10 mouse cellular contexts compared by ENCODE assay signal in genomic region chr8:87861718-87862117, GRCm38 (mm10).
DNase-seq lines count a peak whose midpoint lies in the region; ATAC-seq and TF ChIP-seq lines count a peak whose summit lies in the region.
"Had no signal": no experiment of that assay in that cellular context is flagged by ENCODE, and none has a peak within 500 bp of the region (broad histone marks: within the 10 kb centered on the region; RNA-seq: fewer than 3 reads in every experiment).

No protein-coding gene starts in this region.

- H3K27ac ChIP-seq in gastrocnemius, adult 2 months, result peak overlapping the region; percentile 32; the same call in 1 of the 2 replicates
- H3K27ac ChIP-seq in limb, embryonic 11.5 days (replicated peaks; ENCODE audit: low read depth, low read length), result peak overlapping the region; percentile 23; the same call in 1 of the 2 replicates
- no peak overlapping the region for H3K27ac ChIP-seq in liver, embryonic 11.5 days (ENCODE audit: low read depth, low read length)
- no peak overlapping the region for H3K27ac ChIP-seq in liver, embryonic 12.5 days

- intact Hi-C loops in gastrocnemius, adult 2 months (cut with DNase I), result no loop called here

- H3K4me3 ChIP-seq in gastrocnemius, adult 2 months, result no peak overlapping the region
- no peak overlapping the region for H3K4me3 ChIP-seq in limb, embryonic 11.5 days (ENCODE audit: low read depth, low read length)
- no peak overlapping the region for H3K4me3 ChIP-seq in liver, embryonic 11.5 days (ENCODE audit: low read depth, low read length)
- H3K4me3 ChIP-seq in liver, embryonic 12.5 days, result no peak overlapping the region

- ATAC-seq in limb, embryonic 11.5 days (ENCODE audit: insufficient number of reproducible peaks, low FRiP score, low TSS enrichment, low read depth), result no peak; the same call in 1 of the 2 replicates
- no peak for ATAC-seq in liver, embryonic 11.5 days (replicated peaks; ENCODE audit: low FRiP score)
- ATAC-seq in liver, embryonic 12.5 days, result no peak
- ATAC-seq: Patski had no signal

- H3K9ac ChIP-seq in limb, embryonic 11.5 days (ENCODE audit: low read length), result no peak overlapping the region
- no peak overlapping the region for H3K9ac ChIP-seq in liver, embryonic 11.5 days (ENCODE audit: low read depth, low read length)
- no peak overlapping the region for H3K9ac ChIP-seq in liver, embryonic 12.5 days

- H3K4me1 ChIP-seq in limb, embryonic 11.5 days (ENCODE audit: control insufficient read depth, insufficient read depth, low read length), result peaks cover 38% of the 10 kb centered on the region
- no peaks in the 10 kb centered on the region for H3K4me1 ChIP-seq in liver, embryonic 11.5 days (replicated peaks; ENCODE audit: control insufficient read depth, insufficient read depth, low read length)
- 0 out of 2 replicates have a peak, but pooled peaks cover 2% of the 10 kb centered on the region for H3K4me1 ChIP-seq in liver, embryonic 12.5 days

- no peak for DNase-seq in gastrocnemius, adult 2 months
- no peak for DNase-seq in gastrocnemius, adult 8-10 months (ENCODE audit: low spot score in 2 of 2)
- peak; percentile 5 for DNase-seq in urinary bladder, postnatal 14 days (ENCODE audit: low spot score)
- no peak for DNase-seq in urinary bladder, postnatal 25 days (ENCODE audit: low spot score)
- DNase-seq in limb, embryonic 11.5 days (ENCODE audit: low spot score), result peak; percentile 56
- peak; percentile 11 for DNase-seq in yolk sac, embryonic 10.5 days (ENCODE audit: low spot score)
- no peak for DNase-seq in liver, embryonic 11.5 days (ENCODE audit: low spot score)
- DNase-seq: gastrocnemius, postnatal 14 days had no signal

- H3K9me3 ChIP-seq in limb, embryonic 11.5 days (ENCODE audit: control insufficient read depth, low read length), result no peaks in the 10 kb centered on the region
- H3K9me3 ChIP-seq in liver, embryonic 11.5 days (ENCODE audit: control insufficient read depth, low read length), result no peaks in the 10 kb centered on the region
- H3K9me3 ChIP-seq in liver, embryonic 12.5 days (replicated peaks), result no peaks in the 10 kb centered on the region

- no peaks in the 10 kb centered on the region for H3K27me3 ChIP-seq in limb, embryonic 11.5 days (ENCODE audit: control insufficient read depth, insufficient read depth, low read length)
- H3K27me3 ChIP-seq in liver, embryonic 11.5 days (replicated peaks; ENCODE audit: control insufficient read depth, insufficient read depth, low read length), result no peaks in the 10 kb centered on the region
- no peaks in the 10 kb centered on the region for H3K27me3 ChIP-seq in liver, embryonic 12.5 days (replicated peaks)

- no peak overlapping the region for H3K4me2 ChIP-seq in limb, embryonic 11.5 days (ENCODE audit: low read depth, severe bottlenecking)
- no peak overlapping the region for H3K4me2 ChIP-seq in liver, embryonic 11.5 days
- H3K4me2 ChIP-seq in liver, embryonic 12.5 days, result no peak overlapping the region

- H3K36me3 ChIP-seq in limb, embryonic 11.5 days (ENCODE audit: control insufficient read depth, insufficient read depth, low read length), result peaks cover 3% of the 10 kb centered on the region
- no peaks in the 10 kb centered on the region for H3K36me3 ChIP-seq in liver, embryonic 11.5 days (ENCODE audit: control insufficient read depth, insufficient read depth, low read length)
- no peaks in the 10 kb centered on the region for H3K36me3 ChIP-seq in liver, embryonic 12.5 days

- no peak for TF ChIP-seq CTCF in gastrocnemius, adult 2 months (IDR thresholded peaks at IDR 0.05)

- 7% methylated on average over 5 of the region's 5 CpGs for WGBS in limb, embryonic 11.5 days
- WGBS in liver, embryonic 11.5 days, result 56% methylated on average over 5 of the region's 5 CpGs
- WGBS in liver, embryonic 12.5 days (ENCODE audit: insufficient replicate concordance), result 41% methylated on average over 5 of the region's 5 CpGs

Comparison
In these comparisons a context has a peak if more than half of its experiments do, and no peak if none do; other contexts are left out.
1. DNase-seq: peak in urinary bladder, postnatal 14 days (single experiment), limb, embryonic 11.5 days (single experiment) and yolk sac, embryonic 10.5 days (single experiment); none in gastrocnemius, adult 2 months (single experiment), gastrocnemius, adult 8-10 months (0 of 2), urinary bladder, postnatal 25 days (single experiment) and liver, embryonic 11.5 days (single experiment).
2. H3K27ac ChIP-seq: peak in gastrocnemius, adult 2 months (single experiment) and limb, embryonic 11.5 days (single experiment); none in liver, embryonic 11.5 days (single experiment) and liver, embryonic 12.5 days (single experiment).